Mouse (Mus musculus): ENCODE results near the gene Mrps9. TPM values are rescaled to one million over a fixed set of nuclear protein-coding genes. Genes with fewer than 3 reads are reported as not detected.

Gene Mrps9
- total RNA-seq, 2 experiments from 2014 or later = 92.7 to 96.9 TPM

- intact Hi-C loops (cut with DNase I) = no loop called here
- no peak for DNase-seq
These were observed 54.1 kb downstream of the Mrps9 start for GRCm38 (mm10) chr1:42905148-42905547.

- intact Hi-C loops (cut with DNase I) = no loop called here
These were observed 55.7 kb downstream of the Mrps9 start for GRCm38 (mm10) chr1:42906696-42907095.

GRCm38 (mm10) chr1:42907153-42907552, 56.1 kb downstream of the Mrps9 start:
- intact Hi-C loops (cut with DNase I) = no loop called here
- no peak for DNase-seq

More at GRCm38 (mm10) chr1:42906696-42907095, 55.7 kb downstream of the Mrps9 start:
- DNase-seq = no peak

GRCm38 (mm10) chr1:42915062-42915461, 64.0 kb downstream of the Mrps9 start:
- DNase-seq = peak; percentile 5 to 17
- intact Hi-C loops (cut with DNase I) = loop anchor here (1.0 to 5.0 kb wide), 3 partner anchors 151 to 347 kb away; no protein-coding TSS in a partner anchor

- DNase-seq = no peak
- intact Hi-C loops (cut with DNase I) = loop anchor here (5.0 kb wide), 1 partner anchor 346 kb away; no protein-coding TSS in a partner anchor
These were observed 65.7 kb downstream of the Mrps9 start for GRCm38 (mm10) chr1:42916719-42917118.

GRCm38 (mm10) chr1:42917908-42918307, 66.9 kb downstream of the Mrps9 start:
- intact Hi-C loops (cut with DNase I) = loop anchor here (5.0 kb wide), 1 partner anchor 344 kb away; no protein-coding TSS in a partner anchor
- no peak for DNase-seq

- intact Hi-C loops (cut with DNase I) = no loop called here
- DNase-seq = no peak
These were observed 72.9 kb downstream of the Mrps9 start for GRCm38 (mm10) chr1:42923924-42924323.

GRCm38 (mm10) chr1:42933613-42934012, 82.6 kb downstream of the Mrps9 start:
- intact Hi-C loops (cut with DNase I) = no loop called here
- no peak for DNase-seq

GRCm38 (mm10) chr1:42948486-42948885, 97.5 kb downstream of the Mrps9 start:
- intact Hi-C loops (cut with DNase I) = no loop called here
- no peak for DNase-seq

GRCm38 (mm10) chr1:42952734-42953481, 101.9 kb downstream of the Mrps9 start, which contains the start of gene Gpr45:
TSS of gene Gpr45 (plus strand) at chr1:42952872.
- peak; percentile 29 to 31 for DNase-seq
- intact Hi-C loops (cut with DNase I) = no loop called here

GRCm38 (mm10) chr1:42953482-42953822, 102.4 kb downstream of the Mrps9 start:
- intact Hi-C loops (cut with DNase I) = no loop called here
- peak in 1 of 2 experiments; percentile 1 for DNase-seq

Other genes with a start within 250 kb of the Mrps9 start
- gene Pou3f3, start 155.5 kb upstream of the Mrps9 start, total RNA-seq (2021) = not detected
- gene Gpr45, start 101.6 kb downstream of the Mrps9 start, total RNA-seq (2021) = under 1 TPM; 0.67 to 0.77 TPM
- 10 to 100 TPM; 17.0 TPM for gene Tgfbrap1, start 247.4 kb downstream of the Mrps9 start, total RNA-seq (2021)
- 10 to 100 TPM; 13.0 to 15.3 TPM for gene AI597479, start 247.5 kb downstream of the Mrps9 start, total RNA-seq (2021)

All from heart, postnatal 10 days (tissue).